Mouse (Mus musculus) heart, embryonic 15.5 days (tissue): ENCODE measurements around the gene Dennd2a. TPM values are rescaled to one million over a fixed set of nuclear protein-coding genes. Genes with fewer than 3 reads are reported as not detected.
"Not testable (repeated sequence)": the region's sequence is repeated elsewhere in the genome, so short reads cannot be mapped to it uniquely, and the experiment has no call there.

ENCODE experiments used
- ATAC-seq: fragments of 200-750 bp; cut with Nextera tagmentation; replicated peaks from 2 replicates; pipeline ENCODE4 v1.8.0; 2017; ENCODE audit warnings: low read depth, moderate TSS enrichment; ENCODE audit not compliant: insufficient number of reproducible peaks, insufficient read depth, low FRiP score
- H3K27ac ChIP-seq: fragments of 300-500 bp; sonication (generic); 2 replicates; pipeline ENCODE4 v1.5.1; 2015; ENCODE audit warnings: mild to moderate bottlenecking, inconsistent platforms
- H3K27me3 ChIP-seq: fragments of 300-500 bp; sonication (generic); 2 replicates; pipeline ENCODE4 v1.6.1; 2015; ENCODE audit warnings: inconsistent platforms
- H3K36me3 ChIP-seq: fragments of 300-500 bp; sonication (generic); 2 replicates; pipeline ENCODE4 v1.6.1; 2015; ENCODE audit warnings: mild to moderate bottlenecking, inconsistent platforms
- H3K4me1 ChIP-seq: fragments of 300-500 bp; sonication (generic); replicated peaks from 2 replicates; pipeline ENCODE4 v1.6.1; 2015; ENCODE audit warnings: inconsistent platforms
- H3K4me2 ChIP-seq: fragments of 300-500 bp; sonication (generic); 2 replicates; pipeline ENCODE4 v1.6.1; 2015; ENCODE audit warnings: inconsistent platforms, mild to moderate bottlenecking, moderate library complexity
- H3K4me3 ChIP-seq: fragments of 300-500 bp; sonication (generic); 2 replicates; pipeline ENCODE4 v1.5.1; 2015; ENCODE audit warnings: mild to moderate bottlenecking, inconsistent platforms
- H3K9ac ChIP-seq: fragments of 300-500 bp; sonication (generic); 2 replicates; pipeline ENCODE4 v1.6.1; 2015; ENCODE audit warnings: mild to moderate bottlenecking, inconsistent platforms
- H3K9me3 ChIP-seq: fragments of 300-500 bp; sonication (generic); replicated peaks from 2 replicates; pipeline ENCODE4 v1.6.1; 2016; ENCODE audit warnings: inconsistent platforms
- WGBS: fragments of 180-500 bp; shearing (Covaris S2); methylation state at CpG from one replicate; pipeline ENCODE4 v1.1.7; 2015; ENCODE audit warnings: mixed read lengths; 5-methylcytosine and 5-hydroxymethylcytosine counted together
- polyA plus RNA-seq: library from polyadenylated mRNA; unstranded; fragments of >200 nt; fragmentation: Nextera tagmentation; extraction: Ambion mirVana; gene quantifications from 2 replicates; pipeline ENCODE4 v1.2.1, GENCODE M21; 2015

The Dennd2a gene
- polyA plus RNA-seq, 1 experiment from 2014 or later = 11.9 TPM

DNA sequence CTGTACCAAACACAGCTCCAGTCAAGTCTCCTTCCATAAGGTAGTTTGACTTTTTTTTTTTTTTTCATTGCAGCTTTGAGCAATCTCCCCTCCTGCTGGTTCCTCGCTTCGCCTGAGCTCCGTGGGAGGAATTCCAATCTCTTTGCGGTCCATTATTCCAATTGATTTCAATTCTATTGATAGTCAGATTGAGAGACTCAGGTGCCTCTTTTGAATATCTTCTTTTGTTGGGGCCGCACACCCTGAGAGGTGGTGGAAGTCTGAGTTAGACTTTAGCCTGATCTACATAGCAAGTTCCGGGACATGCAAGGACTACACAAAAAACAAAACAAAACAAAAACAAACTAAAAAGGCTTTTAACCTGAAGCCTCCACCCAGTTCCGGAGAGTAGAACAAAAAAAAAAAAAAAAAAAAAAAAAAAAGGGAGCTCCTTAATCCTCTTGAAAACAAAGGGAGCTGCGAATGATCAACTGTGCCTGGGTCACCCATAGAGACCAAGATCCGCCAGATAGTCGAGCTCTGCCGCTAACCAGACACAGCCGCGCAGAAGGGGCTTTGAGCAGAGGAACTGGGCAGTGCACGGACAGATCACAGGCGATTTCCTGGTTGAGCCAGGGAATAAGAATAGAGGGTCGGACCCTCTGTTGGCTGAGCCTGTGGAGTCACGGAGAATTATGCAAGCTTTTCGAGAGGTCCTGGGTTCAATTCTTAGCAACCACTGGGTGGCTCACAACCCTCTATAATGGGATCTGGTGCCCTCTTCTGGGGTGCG, 111.7 kb downstream of the Dennd2a start:
- Histone ChIP-seq H3K4me2 (peak overlapping the region; percentile 39; the same call in 1 of the 2 replicates), H3K4me3 (peak overlapping the region; percentile 17), H3K27me3 (no peaks in the 10 kb centered on the region), H3K36me3 (no peaks in the 10 kb centered on the region), H3K27ac (no peak overlapping the region), H3K4me1 (0 out of 2 replicates have a peak, but pooled peaks cover 3% of the 10 kb centered on the region), H3K9ac (no peak overlapping the region), H3K9me3 (no peaks in the 10 kb centered on the region)
- WGBS = 17% methylated on average over 19 of the region's 19 CpGs
- no peak for ATAC-seq

DNA sequence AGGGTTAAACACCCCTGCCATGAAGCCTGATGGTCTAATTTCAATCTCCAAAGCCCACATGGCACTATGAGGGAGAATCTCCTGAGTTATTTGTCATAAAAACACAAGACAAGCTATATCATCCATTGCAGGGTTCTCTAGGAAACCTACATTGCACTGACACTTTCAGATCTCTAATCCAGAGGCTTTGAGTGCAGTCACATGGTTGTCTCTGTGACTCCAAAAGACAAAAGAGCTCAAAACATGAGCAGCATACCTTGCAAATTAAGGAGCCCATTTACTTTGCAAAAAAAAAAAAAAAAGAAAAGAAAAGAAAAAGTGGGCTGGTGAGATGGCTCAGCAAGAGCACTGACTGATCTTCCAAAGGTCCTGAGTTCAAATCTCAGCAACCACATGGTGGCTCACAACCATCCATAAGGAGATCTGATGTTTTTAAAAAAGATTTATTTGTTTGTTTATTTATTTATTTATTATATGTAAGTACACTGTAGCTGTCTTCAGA, 114.8 kb downstream of the Dennd2a start:
- no peak overlapping the region for H3K27ac ChIP-seq
- no peaks in the 10 kb centered on the region for H3K36me3 ChIP-seq
- H3K9ac ChIP-seq = no peak overlapping the region
- no peak for ATAC-seq
- H3K27me3 ChIP-seq = no peaks in the 10 kb centered on the region; the same call in 1 of the 2 replicates
- H3K4me3 ChIP-seq = no peak overlapping the region
- no peak overlapping the region for H3K4me2 ChIP-seq
- H3K9me3 ChIP-seq = no peaks in the 10 kb centered on the region
- 0 out of 2 replicates have a peak, but pooled peaks cover 3% of the 10 kb centered on the region for H3K4me1 ChIP-seq

DNA sequence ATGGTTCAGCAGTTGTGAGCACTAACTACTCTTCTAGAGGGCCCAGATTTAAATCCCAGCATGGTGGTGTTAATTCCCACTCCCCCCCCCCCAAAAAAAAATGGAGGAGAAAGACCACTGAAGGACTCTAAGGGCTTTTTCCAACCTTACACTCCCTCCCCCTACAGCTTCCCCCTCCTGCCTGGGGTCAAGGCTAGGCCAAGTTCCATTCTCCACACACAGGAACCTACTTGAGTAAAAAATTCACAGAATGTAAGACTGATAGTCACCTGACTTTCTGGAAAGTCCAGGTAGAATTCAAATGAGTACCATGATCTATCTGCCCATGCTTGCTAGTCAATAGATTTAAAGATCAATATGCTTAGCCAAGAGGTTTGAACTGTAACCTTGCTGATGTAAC, 117.5 kb downstream of the Dennd2a start:
- Histone ChIP-seq H3K9ac (no peak overlapping the region), H3K4me1 (no peaks in the 10 kb centered on the region), H3K27me3 (no peaks in the 10 kb centered on the region; the same call in 1 of the 2 replicates), H3K9me3 (no peaks in the 10 kb centered on the region), H3K27ac (no peak overlapping the region), H3K4me2 (no peak overlapping the region), H3K4me3 (no peak overlapping the region), H3K36me3 (no peaks in the 10 kb centered on the region)
- no peak for ATAC-seq

DNA sequence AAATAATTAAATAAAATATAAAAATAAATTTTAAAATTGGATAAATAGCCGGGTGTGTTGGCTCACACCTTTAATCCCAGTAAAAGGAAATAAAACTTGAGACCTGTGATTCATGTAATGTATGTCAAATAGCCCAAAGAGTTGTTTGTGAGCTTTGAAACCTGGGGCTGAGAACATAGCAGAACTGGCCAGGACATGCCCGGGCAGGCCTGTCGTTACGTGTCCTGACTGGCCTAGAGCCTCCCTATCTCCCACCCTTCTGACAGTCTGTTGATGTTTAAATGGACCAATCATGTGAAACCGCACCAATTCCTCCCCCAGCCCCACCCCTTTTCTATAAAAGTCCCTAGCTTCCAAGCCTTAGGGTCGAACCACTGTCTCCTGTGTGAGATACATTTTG, 120.1 kb downstream of the Dennd2a start:
- ATAC-seq, H3K27me3 ChIP-seq, H3K36me3 ChIP-seq, H3K9me3 ChIP-seq, H3K4me2 ChIP-seq, H3K4me3 ChIP-seq, H3K4me1 ChIP-seq, H3K27ac ChIP-seq, H3K9ac ChIP-seq: not testable (repeated sequence)
- WGBS = 83% methylated on average over 6 of the region's 6 CpGs

DNA sequence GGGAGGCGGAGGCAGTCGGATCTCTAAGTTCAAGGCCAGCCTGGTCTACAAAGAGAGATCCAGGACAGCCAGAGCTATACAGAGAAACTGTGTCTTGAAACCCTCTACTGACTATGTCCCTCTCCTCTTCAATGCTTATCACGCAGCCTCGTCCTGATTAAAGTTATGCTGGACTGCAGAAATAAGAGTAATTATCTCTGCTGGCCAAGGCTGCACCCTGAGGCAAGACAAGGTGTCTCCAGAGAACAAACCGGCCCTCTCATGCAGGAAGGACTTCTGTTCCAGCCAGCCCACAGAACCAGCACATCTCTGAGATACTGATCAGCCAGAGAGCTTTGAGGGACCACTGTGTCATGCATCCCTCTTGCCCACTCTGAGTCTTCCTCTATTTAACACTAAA, 121.8 kb downstream of the Dennd2a start:
- 73% methylated on average over 5 of the region's 5 CpGs for WGBS
- Histone ChIP-seq H3K4me3 (no peak overlapping the region), H3K27me3 (no peaks in the 10 kb centered on the region; the same call in 1 of the 2 replicates), H3K4me1 (no peaks in the 10 kb centered on the region), H3K27ac (no peak overlapping the region), H3K9ac (no peak overlapping the region), H3K9me3 (no peaks in the 10 kb centered on the region), H3K36me3 (no peaks in the 10 kb centered on the region), H3K4me2 (no peak overlapping the region)
- no peak for ATAC-seq

GRCm38 (mm10) chr6:39434886-39435492, 122.7 kb downstream of the Dennd2a start:
- H3K4me2 ChIP-seq = no peak overlapping the region
- H3K36me3 ChIP-seq = no peaks in the 10 kb centered on the region
- ATAC-seq = no peak
- WGBS = 72% methylated on average over 2 of the region's 2 CpGs
- no peak overlapping the region for H3K9ac ChIP-seq
- H3K4me1 ChIP-seq = no peaks in the 10 kb centered on the region
- no peaks in the 10 kb centered on the region for H3K9me3 ChIP-seq
- H3K4me3 ChIP-seq = no peak overlapping the region
- H3K27ac ChIP-seq = no peak overlapping the region
- no peaks in the 10 kb centered on the region; the same call in 1 of the 2 replicates for H3K27me3 ChIP-seq

- no peak for ATAC-seq
- H3K4me1 ChIP-seq = no peaks in the 10 kb centered on the region
- no peaks in the 10 kb centered on the region for H3K9me3 ChIP-seq
- no peak overlapping the region for H3K27ac ChIP-seq
- no peak overlapping the region for H3K9ac ChIP-seq
- no peak overlapping the region for H3K4me3 ChIP-seq
- H3K36me3 ChIP-seq = no peaks in the 10 kb centered on the region
- 56% methylated on average over 2 of the region's 2 CpGs for WGBS
- H3K27me3 ChIP-seq = no peaks in the 10 kb centered on the region; the same call in 1 of the 2 replicates
- no peak overlapping the region for H3K4me2 ChIP-seq
Measured at GRCm38 (mm10) chr6:39434111-39434885, 123.4 kb downstream of the Dennd2a start.

GRCm38 (mm10) chr6:39433701-39434100, 124.0 kb downstream of the Dennd2a start:
- Histone ChIP-seq H3K27ac (no peak overlapping the region), H3K27me3 (no peaks in the 10 kb centered on the region), H3K36me3 (no peaks in the 10 kb centered on the region), H3K4me3 (no peak overlapping the region), H3K4me2 (no peak overlapping the region), H3K9me3 (no peaks in the 10 kb centered on the region), H3K4me1 (no peaks in the 10 kb centered on the region), H3K9ac (no peak overlapping the region)
- ATAC-seq = no peak

DNA sequence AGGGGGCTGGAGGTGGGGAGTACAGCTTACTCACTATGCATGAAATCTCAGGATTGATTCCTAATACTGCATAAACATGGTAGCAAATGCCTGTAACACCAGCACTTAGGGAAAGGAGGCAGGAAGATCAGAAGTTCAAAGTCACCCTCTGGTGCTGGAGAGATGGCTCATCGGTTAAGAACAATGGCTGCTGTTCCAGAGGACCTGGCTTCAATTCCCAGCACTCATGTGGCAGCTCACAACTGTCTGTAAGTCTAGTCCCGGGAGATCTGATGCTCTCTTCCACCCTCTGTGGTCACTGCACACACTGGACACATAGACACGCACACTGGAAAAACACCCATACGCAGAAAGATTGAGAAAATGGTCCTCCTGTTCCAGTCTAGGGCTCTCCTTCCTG, 124.5 kb downstream of the Dennd2a start:
- 85% methylated on average over 4 of the region's 4 CpGs for WGBS
- no peak for ATAC-seq
- H3K36me3 ChIP-seq = no peaks in the 10 kb centered on the region

DNA sequence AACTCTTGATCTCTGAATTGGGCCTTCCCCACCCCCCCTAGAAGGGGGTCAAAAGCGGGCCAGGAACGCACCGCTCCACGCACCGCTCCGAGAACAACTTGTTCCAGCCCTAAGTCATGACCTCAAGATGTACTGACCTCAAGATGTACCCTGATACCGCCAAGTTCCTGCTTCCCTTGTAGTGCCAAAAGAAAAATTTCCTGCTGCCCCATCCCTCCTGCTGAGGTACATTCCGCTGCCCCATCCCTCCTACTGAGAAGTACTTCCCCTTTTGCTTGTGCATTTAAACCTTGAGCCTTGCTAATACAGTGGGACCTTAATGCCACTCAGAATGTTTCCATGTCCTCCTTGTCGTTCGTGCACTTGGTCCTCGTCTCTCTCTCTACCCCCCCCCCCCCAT, 126.9 kb downstream of the Dennd2a start:
- H3K27ac ChIP-seq = no peak overlapping the region
- no peak overlapping the region for H3K4me3 ChIP-seq
- H3K36me3 ChIP-seq = no peaks in the 10 kb centered on the region
- no peak overlapping the region for H3K4me2 ChIP-seq
- no peaks in the 10 kb centered on the region for H3K9me3 ChIP-seq
- ATAC-seq = no peak
- H3K4me1 ChIP-seq = no peaks in the 10 kb centered on the region
- no peaks in the 10 kb centered on the region for H3K27me3 ChIP-seq
- H3K9ac ChIP-seq = no peak overlapping the region
- 70% methylated on average over 11 of the region's 11 CpGs for WGBS

More for the DNA sequence above, 124.5 kb downstream of the Dennd2a start:
- Histone ChIP-seq H3K9me3 (no peaks in the 10 kb centered on the region), H3K4me3 (no peak overlapping the region), H3K4me2 (no peak overlapping the region), H3K27ac (no peak overlapping the region), H3K27me3 (no peaks in the 10 kb centered on the region), H3K4me1 (no peaks in the 10 kb centered on the region), H3K9ac (no peak overlapping the region)

DNA sequence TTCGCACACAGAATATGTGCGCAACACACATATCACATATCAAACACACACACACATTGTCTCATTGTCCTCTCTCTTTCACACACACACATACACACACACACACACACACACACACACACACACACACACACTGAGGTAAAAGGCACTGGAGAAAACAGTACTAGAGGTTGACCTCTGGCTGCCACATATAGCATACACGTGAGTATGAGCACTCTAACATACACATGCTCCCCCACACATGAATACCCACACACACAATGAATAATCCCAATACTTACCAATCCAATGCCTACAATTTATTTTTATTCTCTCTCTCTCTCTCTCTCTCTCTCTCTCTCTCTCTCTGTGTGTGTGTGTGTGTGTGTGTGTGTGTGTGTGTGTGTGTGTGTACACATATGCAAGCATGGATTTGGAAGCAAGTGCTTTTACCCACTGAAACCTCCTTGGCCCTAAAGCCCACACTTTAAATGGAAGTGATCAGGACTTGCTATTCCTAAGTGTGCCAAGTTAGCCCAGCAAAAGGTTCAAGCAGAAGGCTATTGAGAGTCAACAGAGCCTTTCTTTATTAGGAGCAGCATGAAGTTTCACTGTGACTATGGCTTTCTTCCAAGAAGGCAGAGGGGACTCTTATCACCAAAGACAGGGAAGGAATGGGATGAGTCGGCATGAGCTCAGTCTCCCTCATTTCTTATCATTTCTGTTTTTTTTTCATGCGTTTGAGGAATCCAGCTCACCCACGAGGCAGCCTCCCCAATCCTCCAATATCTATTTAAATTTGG, 128.5 kb downstream of the Dennd2a start:
- no peak overlapping the region for H3K4me3 ChIP-seq
- H3K36me3 ChIP-seq = no peaks in the 10 kb centered on the region
- no peak overlapping the region for H3K27ac ChIP-seq
- no peak for ATAC-seq
- no peak overlapping the region for H3K9ac ChIP-seq
- no peaks in the 10 kb centered on the region for H3K9me3 ChIP-seq
- H3K4me2 ChIP-seq = no peak overlapping the region
- H3K4me1 ChIP-seq = no peaks in the 10 kb centered on the region
- 54% methylated on average over 6 of the region's 6 CpGs for WGBS
- H3K27me3 ChIP-seq = no peaks in the 10 kb centered on the region
